Mouse (Mus musculus) adrenal gland, postnatal 4 days (tissue): ENCODE results near the gene Hnrnpa1. TPM values are rescaled to one million over a fixed set of nuclear protein-coding genes. Genes with fewer than 3 reads are reported as not detected.
A peak's percentile ranks its signal among the peaks of the same experiment; 100 is the strongest.

Experiments used
- microRNA-seq: library from miRNA; unstranded; fragments of <30 nt; microRNA quantifications from one replicate; pipeline ENCODE4 v1.2.0, GENCODE M21; 2021
- total RNA-seq, 2 experiments: library from RNA; stranded (reverse); gene quantifications; 2 replicates each; pipeline ENCODE4 v1.2.3; 2021

Hnrnpa1 gene
- total RNA-seq, 2 experiments from 2014 or later = 404 to 457 TPM

Small RNAs within 50 kb of the gene (microRNA-seq; reads per million reads assigned to microRNA genes)
- gene Mir148b = 247 reads per million, percentile 57 among the genes with 10 or more reads in this experiment

Other genes starting within 250 kb of the Hnrnpa1 start
- gene Hoxc8, start 249.8 kb upstream of the Hnrnpa1 start, total RNA-seq = 10 to 100 TPM; 22.2 to 22.7 TPM
- 10 to 100 TPM; 40.3 to 41.5 TPM for gene Hoxc6, start 242.2 kb upstream of the Hnrnpa1 start, total RNA-seq
- gene Hoxc4, start 221.5 kb upstream of the Hnrnpa1 start, total RNA-seq = 10 to 100 TPM; 11.3 to 13.4 TPM
- gene Smug1, start 73.3 kb upstream of the Hnrnpa1 start, total RNA-seq = 10 to 100 TPM; 17.7 to 19.0 TPM
- gene Cbx5, start 616 bp upstream of the Hnrnpa1 start, total RNA-seq = 100 to 1,000 TPM; 111 to 127 TPM
- 1 to 10 TPM; 5.8 to 8.9 TPM for gene Nfe2, start 18.0 kb downstream of the Hnrnpa1 start, total RNA-seq
- gene Copz1, start 32.3 kb downstream of the Hnrnpa1 start, total RNA-seq = 100 to 1,000 TPM; 132 to 140 TPM
- gene Gpr84, start 70.2 kb downstream of the Hnrnpa1 start, total RNA-seq = not detected
- 10 to 100 TPM; 22.5 to 29.7 TPM for gene Zfp385a, start 99.7 kb downstream of the Hnrnpa1 start, total RNA-seq
- 10 to 100 TPM; 47.2 to 52.5 TPM for gene Itga5, start 126.3 kb downstream of the Hnrnpa1 start, total RNA-seq
- gene Gtsf1, start 190.0 kb downstream of the Hnrnpa1 start, total RNA-seq = not detected
- gene Gtsf2, start 208.0 kb downstream of the Hnrnpa1 start, total RNA-seq = not detected
- 1 to 10 TPM; 4.6 to 6.1 TPM for gene Nckap1l, start 213.4 kb downstream of the Hnrnpa1 start, total RNA-seq